Mouse (Mus musculus) heart, adult 2 months (tissue): ENCODE data around the gene Shisa5. TPM values are rescaled to one million over a fixed set of nuclear protein-coding genes. Genes with fewer than 3 reads are reported as not detected.

Source experiments
- DNase-seq, 2 experiments: peaks; one replicate each; pipeline ENCODE4 v3.0.0; 2021
- H3K27ac ChIP-seq: fragments of 200-600 bp; 2 replicates; pipeline ENCODE4 v1.8.1; 2022
- H3K27me3 ChIP-seq: fragments of 200-500 bp; 2 replicates; pipeline ENCODE4 v1.6.1; 2012; ENCODE audit warnings: mild to moderate bottlenecking, low read length, inconsistent platforms, mixed read lengths; ENCODE audit not compliant: control insufficient read depth, insufficient read depth
- H3K36me3 ChIP-seq: fragments of 200-500 bp; 2 replicates; pipeline ENCODE4 v1.6.1; 2012; ENCODE audit warnings: low read length, inconsistent platforms; ENCODE audit not compliant: control insufficient read depth, insufficient read depth
- H3K4me1 ChIP-seq: fragments of 200-500 bp; 2 replicates; pipeline ENCODE4 v1.6.1; 2011; ENCODE audit warnings: low read length; ENCODE audit not compliant: control insufficient read depth, insufficient read depth
- H3K4me3 ChIP-seq: fragments of 200-600 bp; 2 replicates; pipeline ENCODE4 v1.8.1; 2022
- H3K79me2 ChIP-seq: fragments of 200-500 bp; replicated peaks from 2 replicates; pipeline ENCODE4 v1.6.1; 2012; ENCODE audit warnings: mild to moderate bottlenecking, inconsistent platforms, low read length, moderate library complexity, mixed read lengths; ENCODE audit not compliant: control insufficient read depth, insufficient read depth
- H3K9ac ChIP-seq: fragments of 200-500 bp; 2 replicates; pipeline ENCODE4 v1.6.1; 2012; ENCODE audit warnings: low read depth, mild to moderate bottlenecking, control low read depth, inconsistent platforms, low read length, mixed read lengths
- CTCF ChIP-seq: fragments of 200-600 bp; IDR thresholded peaks from 2 replicates; pipeline ENCODE4 v1.8.1; 2022; ENCODE audit warnings: antibody characterized with exemption, mild to moderate bottlenecking, moderate library complexity
- EP300 ChIP-seq: fragments of 200-500 bp; IDR thresholded peaks from 2 replicates; pipeline ENCODE4 v1.6.1; 2011; ENCODE audit warnings: low read depth, low read length, control low read depth; ENCODE audit not compliant: insufficient read depth
- POLR2A ChIP-seq: fragments of 200-500 bp; IDR thresholded peaks from 2 replicates; pipeline ENCODE4 v1.6.1; 2011; ENCODE audit warnings: mild to moderate bottlenecking, low read depth, low read length, control low read depth; ENCODE audit not compliant: insufficient read depth
- WGBS: fragments of 180-500 bp; shearing (Covaris S2); methylation state at CpG from one replicate; pipeline ENCODE4 v1.1.7; 2018; 5-methylcytosine and 5-hydroxymethylcytosine counted together
- intact Hi-C: fragments of 180-260 bp; cut with DNase I; formaldehyde crosslinking; loops from one replicate; pipeline ENCODE4 v1.15.1; 2025
- polyA plus RNA-seq: library from polyadenylated mRNA; depleted of rRNA; stranded (reverse); fragments of >200 nt; gene quantifications from 2 replicates; pipeline ENCODE4 v1.2.3, GENCODE M21; 2012
- total RNA-seq, 2 experiments: library from RNA; stranded (reverse); gene quantifications; 2 replicates each; pipeline ENCODE4 v1.2.3; 2021

Shisa5 gene
- total and polyA plus RNA-seq, 3 experiments: 40.3 to 218 (median 43.2) TPM

DNA sequence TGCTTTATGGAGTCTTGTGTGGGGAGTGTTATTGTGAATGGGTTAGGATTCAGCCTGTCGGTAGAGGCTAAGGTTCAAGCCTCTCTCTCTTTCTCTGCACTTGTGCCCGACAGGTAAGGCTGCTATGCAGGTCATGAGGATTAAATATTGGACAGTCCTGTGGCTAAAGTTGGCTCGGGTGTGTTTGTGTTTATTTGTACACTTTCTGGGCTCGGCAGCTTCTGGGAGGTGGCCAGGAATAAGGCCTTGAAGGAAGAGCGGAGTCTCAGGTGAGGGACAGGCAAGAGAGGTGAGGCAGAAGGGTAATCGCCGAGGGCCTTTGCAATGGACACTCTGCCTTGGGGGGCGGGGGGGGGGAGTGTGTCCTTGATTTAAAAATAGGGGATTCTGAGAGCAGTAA lies 1.9 kb downstream of the Shisa5 start:
- no peak for DNase-seq
- Histone ChIP-seq H3K4me3 (peak overlapping the region; percentile 83), H3K9ac (peak overlapping the region; percentile 39), H3K27ac (peak overlapping the region; percentile 97), H3K27me3 (no peaks in the 10 kb centered on the region), H3K79me2 (no peaks in the 10 kb centered on the region), H3K4me1 (peaks cover 17% of the 10 kb centered on the region), H3K36me3 (peaks cover 2% of the 10 kb centered on the region; the same call in 1 of the 2 replicates)
- TF ChIP-seq POLR2A: no peak
- TF ChIP-seq EP300: no peak
- no peak for TF ChIP-seq CTCF
- intact Hi-C loops: no loop called here
- WGBS: 53% methylated on average over 8 of the region's 8 CpGs

DNA sequence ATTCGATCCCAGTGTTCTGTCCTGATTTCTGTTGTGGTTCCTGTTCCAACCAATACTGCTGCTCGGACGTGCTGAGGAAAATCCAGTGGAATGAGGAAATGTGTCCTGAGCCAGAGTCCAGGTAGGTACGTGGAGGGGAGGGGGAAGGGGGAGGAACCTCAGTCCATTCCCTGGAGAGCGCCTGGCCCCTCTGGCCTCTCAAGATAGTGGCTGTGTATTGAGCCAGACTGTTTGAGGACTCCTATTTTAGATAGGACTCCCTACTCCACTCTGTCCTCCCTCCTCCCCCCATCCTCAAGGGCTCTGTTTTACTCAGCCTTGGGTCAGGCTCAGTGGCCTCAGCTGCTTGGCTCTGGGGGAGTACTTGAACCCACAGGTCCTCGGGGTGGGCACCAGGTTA lies 2.5 kb downstream of the Shisa5 start:
- H3K4me3 ChIP-seq: peak overlapping the region; percentile 16
- WGBS: 19% methylated on average over 6 of the region's 6 CpGs
- no peak for TF ChIP-seq EP300
- TF ChIP-seq CTCF: no peak
- no peak for TF ChIP-seq POLR2A
- H3K27me3 ChIP-seq: no peaks in the 10 kb centered on the region
- DNase-seq: peak in 1 of 2 experiments; percentile 21
- no peaks in the 10 kb centered on the region for H3K79me2 ChIP-seq
- H3K9ac ChIP-seq: peak overlapping the region; percentile 39
- intact Hi-C loops: no loop called here
- H3K36me3 ChIP-seq: peaks cover 2% of the 10 kb centered on the region; the same call in 1 of the 2 replicates
- H3K4me1 ChIP-seq: peaks cover 17% of the 10 kb centered on the region
- H3K27ac ChIP-seq: peak overlapping the region; percentile 12; the same call in 1 of the 2 replicates

DNA sequence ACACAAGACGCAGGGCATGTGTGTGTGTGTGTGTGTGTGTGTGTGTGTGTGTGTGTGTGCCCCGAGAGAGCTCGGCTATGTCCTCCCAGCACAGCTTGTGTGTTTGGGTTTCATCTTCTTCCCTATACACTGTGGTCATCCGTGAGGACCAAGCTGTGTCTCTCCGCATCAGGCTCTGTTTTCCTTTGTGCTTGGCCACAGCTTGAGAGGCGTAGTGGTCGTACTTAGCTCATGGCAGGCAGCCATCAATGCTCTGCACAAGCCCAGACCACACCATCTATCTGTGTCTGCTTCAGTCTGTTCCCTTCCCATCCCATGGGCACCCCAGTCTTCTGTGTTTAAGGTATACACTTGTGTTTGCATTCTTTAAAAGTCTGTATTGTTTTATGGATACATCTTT lies 3.0 kb downstream of the Shisa5 start:
- no peaks in the 10 kb centered on the region for H3K27me3 ChIP-seq
- TF ChIP-seq POLR2A (no peak), CTCF (no peak), EP300 (no peak)
- H3K9ac ChIP-seq: peak overlapping the region; percentile 39
- H3K27ac ChIP-seq: no peak overlapping the region
- no peaks in the 10 kb centered on the region for H3K79me2 ChIP-seq
- H3K4me1 ChIP-seq: peaks cover 17% of the 10 kb centered on the region
- H3K36me3 ChIP-seq: peaks cover 2% of the 10 kb centered on the region; the same call in 1 of the 2 replicates
- intact Hi-C loops: no loop called here
- H3K4me3 ChIP-seq: no peak overlapping the region
- peak in 1 of 2 experiments; percentile 19 for DNase-seq
- 26% methylated on average over 7 of the region's 7 CpGs for WGBS

DNA sequence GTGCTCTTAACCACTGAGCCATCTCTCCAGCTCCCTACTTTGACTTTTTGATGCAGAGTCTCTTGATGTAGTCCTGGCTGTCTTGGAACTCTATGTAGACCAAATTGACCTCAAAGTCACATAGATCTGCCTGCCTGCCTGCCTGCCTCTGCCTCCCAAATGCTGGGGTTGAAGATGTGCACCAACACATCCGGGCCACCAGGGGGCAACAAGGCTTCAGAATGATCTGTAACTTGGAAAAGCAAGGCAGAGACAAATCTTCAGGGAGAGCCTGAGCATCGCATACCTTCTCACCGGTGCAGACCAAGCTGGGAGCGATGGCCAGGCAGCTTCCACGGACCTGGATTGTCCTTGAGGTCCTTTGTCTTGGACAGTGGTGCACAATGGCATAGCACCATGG lies 7.9 kb downstream of the Shisa5 start:
- no peaks in the 10 kb centered on the region for H3K79me2 ChIP-seq
- peak; percentile 68 to 71 for DNase-seq
- peaks cover 2% of the 10 kb centered on the region; the same call in 1 of the 2 replicates for H3K36me3 ChIP-seq
- intact Hi-C loops: no loop called here
- TF ChIP-seq EP300 (0 out of 2 replicates have a peak, but pooled peaks have one; percentile 18), CTCF (peak; percentile 83), POLR2A (no peak)
- no peaks in the 10 kb centered on the region for H3K27me3 ChIP-seq
- H3K4me1 ChIP-seq: peaks cover 2% of the 10 kb centered on the region
- no peak overlapping the region for H3K9ac ChIP-seq
- H3K27ac ChIP-seq: no peak overlapping the region
- 35% methylated on average over 5 of the region's 5 CpGs for WGBS
- H3K4me3 ChIP-seq: no peak overlapping the region

DNA sequence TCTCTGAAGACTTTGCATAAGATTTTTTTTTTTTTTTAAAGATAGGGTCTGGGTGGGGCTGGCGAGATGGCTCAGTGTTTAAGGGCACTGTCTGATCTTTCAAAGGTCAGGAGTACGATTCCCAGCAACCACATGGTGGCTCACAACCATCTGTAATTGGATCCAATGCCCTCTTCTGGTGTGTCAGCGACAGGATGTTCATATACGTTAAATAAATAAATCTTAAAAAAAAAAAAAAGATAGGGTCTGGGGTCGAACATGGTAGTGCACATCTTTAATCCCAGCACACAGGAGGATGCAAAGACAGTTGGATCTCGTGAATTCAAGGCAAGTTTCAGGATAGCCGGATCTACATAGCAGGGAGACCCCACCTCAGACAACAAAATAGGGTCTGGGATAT lies 11.0 kb downstream of the Shisa5 start:
- Histone ChIP-seq H3K79me2 (no peaks in the 10 kb centered on the region; the same call in 1 of the 2 replicates), H3K4me1 (peaks cover under 1% of the 10 kb centered on the region), H3K36me3 (no peaks in the 10 kb centered on the region), H3K27me3 (no peaks in the 10 kb centered on the region), H3K9ac (no peak overlapping the region), H3K4me3 (no peak overlapping the region), H3K27ac (no peak overlapping the region)
- 75% methylated on average over 7 of the region's 7 CpGs for WGBS
- no peak for TF ChIP-seq POLR2A
- DNase-seq: peak in 1 of 2 experiments; percentile 6
- intact Hi-C loops: no loop called here

DNA sequence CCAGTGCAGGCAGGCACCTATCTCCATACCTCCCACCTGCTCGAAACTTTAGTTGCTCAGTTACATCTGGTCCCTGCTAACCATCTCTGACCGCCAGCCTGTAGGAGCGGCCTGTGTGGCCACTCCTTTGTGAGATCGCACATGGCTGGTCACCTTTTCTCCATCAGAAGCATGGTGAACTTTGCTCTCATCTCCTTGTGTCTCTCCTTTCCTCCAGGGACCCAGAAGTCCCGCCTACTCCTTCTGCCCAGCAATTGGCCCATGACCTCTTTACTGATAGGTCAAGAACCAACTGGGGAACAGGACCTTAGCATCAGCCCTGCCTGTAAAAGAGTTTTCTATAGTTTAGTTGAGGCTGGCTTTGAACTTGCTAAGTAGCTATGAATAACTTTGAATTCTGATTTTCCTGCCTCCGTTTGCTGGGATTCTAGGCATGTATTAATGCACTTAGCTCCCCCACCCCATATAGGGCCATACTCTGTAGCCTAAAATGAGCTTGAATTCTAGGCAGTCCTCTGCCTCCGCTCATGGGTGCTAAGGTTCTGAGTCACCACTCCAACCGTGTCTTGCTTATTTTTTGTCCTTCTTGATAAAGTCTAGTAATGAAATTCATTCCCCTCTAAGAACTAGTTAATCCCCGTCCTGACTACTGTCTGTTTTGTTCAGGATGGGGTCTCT lies 11.8 kb downstream of the Shisa5 start:
- H3K36me3 ChIP-seq: no peaks in the 10 kb centered on the region
- H3K27me3 ChIP-seq: no peaks in the 10 kb centered on the region
- WGBS: 81% methylated on average over 9 of the region's 9 CpGs
- no peak overlapping the region for H3K4me3 ChIP-seq
- TF ChIP-seq POLR2A: no peak
- no peak for TF ChIP-seq EP300
- no peak for TF ChIP-seq CTCF
- peaks cover 2% of the 10 kb centered on the region for H3K4me1 ChIP-seq
- no peaks in the 10 kb centered on the region; the same call in 1 of the 2 replicates for H3K79me2 ChIP-seq
- no peak overlapping the region for H3K9ac ChIP-seq
- peak in 1 of 2 experiments; percentile 15 for DNase-seq
- H3K27ac ChIP-seq: no peak overlapping the region
- intact Hi-C loops: no loop called here
